Mouse (Mus musculus): ENCODE data around the gene Robo4. TPM values are rescaled to one million over a fixed set of nuclear protein-coding genes. Genes with fewer than 3 reads are reported as not detected.

Robo4 gene
- total and polyA plus RNA-seq, 3 experiments: not detected

- Histone ChIP-seq H3K4me3 (ENCODE audit: control insufficient read depth in 1 of 2, insufficient read depth in 1 of 2, low read depth in 2 of 2, low read length in 2 of 2) (no peak overlapping the region), H3K36me3 (ENCODE audit: control insufficient read depth in 1 of 2, insufficient read depth in 2 of 2, low read length in 2 of 2) (no peaks in the 10 kb centered on the region; a peak in 1 of 4 replicates), H3K27ac (ENCODE audit: control insufficient read depth, low read depth, low read length) (no peak overlapping the region), H3K9me3 (replicated peaks; ENCODE audit: insufficient read depth, low read length) (no peaks in the 10 kb centered on the region), H3K27me3 (ENCODE audit: control insufficient read depth in 1 of 2, insufficient read depth in 2 of 2, low read length in 2 of 2) (peaks cover 14 to 21% of the 10 kb centered on the region in 2 experiments), H3K4me1 (ENCODE audit: control insufficient read depth in 1 of 2, insufficient read depth in 2 of 2, low read length in 2 of 2) (no peaks in the 10 kb centered on the region), H3K9ac (ENCODE audit: control insufficient read depth, low read depth, low read length, poor library complexity, severe bottlenecking) (no peak overlapping the region), H3K79me2 (ENCODE audit: control insufficient read depth, insufficient read depth, low read length, poor library complexity) (no peaks in the 10 kb centered on the region)
- TF ChIP-seq NRF1 (IDR thresholded peaks at IDR 0.05; ENCODE audit: insufficient read depth, low read depth, low read length, poor library complexity, severe bottlenecking) (no peak), HCFC1 (IDR thresholded peaks at IDR 0.05; ENCODE audit: low read depth, low read length) (no peak), ZKSCAN1 (IDR thresholded peaks at IDR 0.05; ENCODE audit: low read depth, low read length) (no peak), POLR2AphosphoS5 (IDR thresholded peaks at IDR 0.05; ENCODE audit: borderline replicate concordance, low read depth, low read length) (no peak), E2F4 (IDR thresholded peaks at IDR 0.05; ENCODE audit: borderline replicate concordance, low read depth, low read length) (no peak), NELFE (IDR thresholded peaks at IDR 0.05; ENCODE audit: low read depth, low read length) (no peak), RAD21 (IDR thresholded peaks at IDR 0.05; ENCODE audit: low read depth, low read length) (no peak), POLR2AphosphoS2 (IDR thresholded peaks at IDR 0.05; ENCODE audit: low read length) (no peak), MYC (IDR thresholded peaks at IDR 0.05; ENCODE audit: low read depth, low read length) (no peak), CHD1 (IDR thresholded peaks at IDR 0.05; ENCODE audit: low read depth, low read length) (no peak), USF1 (IDR thresholded peaks at IDR 0.05; ENCODE audit: low read depth, low read length) (no peak), ETS1 (IDR thresholded peaks at IDR 0.05; ENCODE audit: low read depth, low read length) (no peak), BHLHE40 (IDR thresholded peaks at IDR 0.05; ENCODE audit: borderline replicate concordance, low read depth, low read length) (no peak), CHD2 (IDR thresholded peaks at IDR 0.05; ENCODE audit: low read length) (no peak), MAZ (IDR thresholded peaks at IDR 0.05; ENCODE audit: low read depth, low read length) (no peak), ZC3H11A (IDR thresholded peaks at IDR 0.05; ENCODE audit: low read depth, low read length) (no peak), GATA1 (IDR thresholded peaks at IDR 0.05; ENCODE audit: low read depth, low read length) (no peak), TBP (IDR thresholded peaks at IDR 0.05; ENCODE audit: low read depth, low read length) (no peak), MAX (IDR thresholded peaks at IDR 0.05; ENCODE audit: low read length) (no peak)
- no peak for DNase-seq (ENCODE audit: low read depth, low spot score)
Measured at GRCm38 (mm10) chr9:37455868-37456267, 54.2 kb downstream of the Robo4 start.

GRCm38 (mm10) chr9:37456481-37456910, 54.8 kb downstream of the Robo4 start:
- no peak for DNase-seq (ENCODE audit: low read depth, low spot score)
- Histone ChIP-seq H3K9ac (ENCODE audit: control insufficient read depth, low read depth, low read length, poor library complexity, severe bottlenecking) (no peak overlapping the region), H3K36me3 (ENCODE audit: control insufficient read depth in 1 of 2, insufficient read depth in 2 of 2, low read length in 2 of 2) (no peaks in the 10 kb centered on the region; a peak in 1 of 4 replicates), H3K4me1 (ENCODE audit: control insufficient read depth in 1 of 2, insufficient read depth in 2 of 2, low read length in 2 of 2) (no peaks in the 10 kb centered on the region), H3K4me3 (ENCODE audit: control insufficient read depth in 1 of 2, insufficient read depth in 1 of 2, low read depth in 2 of 2, low read length in 2 of 2) (no peak overlapping the region), H3K27me3 (ENCODE audit: control insufficient read depth in 1 of 2, insufficient read depth in 2 of 2, low read length in 2 of 2) (peaks cover 10 to 19% of the 10 kb centered on the region in 2 experiments), H3K27ac (ENCODE audit: control insufficient read depth, low read depth, low read length) (no peak overlapping the region), H3K79me2 (ENCODE audit: control insufficient read depth, insufficient read depth, low read length, poor library complexity) (no peaks in the 10 kb centered on the region), H3K9me3 (replicated peaks; ENCODE audit: insufficient read depth, low read length) (no peaks in the 10 kb centered on the region)
- no peak for TF ChIP-seq MEF2A (IDR thresholded peaks at IDR 0.05; ENCODE audit: extremely low read depth, insufficient replicate concordance, low read depth, low read length, poor library complexity, severe bottlenecking)
- no peak for TF ChIP-seq SMC3 (IDR thresholded peaks at IDR 0.05; ENCODE audit: low read depth, low read length)
- TF ChIP-seq ZKSCAN1 (IDR thresholded peaks at IDR 0.05; ENCODE audit: low read depth, low read length): no peak

Data from MEL (cell line).